Mouse (Mus musculus) forebrain, postnatal 0 days (tissue): Measurements from ENCODE around the gene Tcte1. TPM values are rescaled to one million over a fixed set of nuclear protein-coding genes. Genes with fewer than 3 reads are reported as not detected.

Experiments used
- ATAC-seq: fragments of 200-750 bp; cut with Nextera tagmentation; 2 replicates; pipeline ENCODE4 v1.8.0; 2017; ENCODE audit warnings: mild to moderate bottlenecking, moderate library complexity
- DNase-seq: peaks from one replicate; pipeline ENCODE4 v3.0.0-alpha.2; 2015
- H3K27ac ChIP-seq: fragments of 300-500 bp; sonication (generic); 2 replicates; pipeline ENCODE4 v1.5.1; 2014; ENCODE audit warnings: low read depth, mild to moderate bottlenecking, antibody characterized with exemption, low read length, moderate library complexity, mixed read lengths
- H3K27me3 ChIP-seq: fragments of 300-500 bp; sonication (generic); 2 replicates; pipeline ENCODE4 v1.6.1; 2014; ENCODE audit warnings: mild to moderate bottlenecking, low read length, mixed read lengths; ENCODE audit not compliant: insufficient read depth
- H3K36me3 ChIP-seq: fragments of 300-500 bp; sonication (generic); 2 replicates; pipeline ENCODE4 v1.6.1; 2014; ENCODE audit warnings: mild to moderate bottlenecking, moderate library complexity; ENCODE audit not compliant: insufficient read depth
- H3K4me1 ChIP-seq: fragments of 300-500 bp; sonication (generic); 2 replicates; pipeline ENCODE4 v1.6.1; 2014; ENCODE audit warnings: antibody characterized with exemption; ENCODE audit not compliant: insufficient read depth
- H3K4me2 ChIP-seq: fragments of 300-500 bp; sonication (generic); 2 replicates; pipeline ENCODE4 v1.6.1; 2014; ENCODE audit warnings: low read depth, mild to moderate bottlenecking, moderate library complexity
- H3K4me3 ChIP-seq: fragments of 300-500 bp; sonication (generic); 2 replicates; pipeline ENCODE4 v1.5.1; 2014; ENCODE audit warnings: low read depth, low read length, mixed read lengths
- H3K9ac ChIP-seq: fragments of 300-500 bp; sonication (generic); 2 replicates; pipeline ENCODE4 v1.6.1; 2014; ENCODE audit warnings: mild to moderate bottlenecking
- H3K9me3 ChIP-seq: fragments of 300-500 bp; sonication (generic); 2 replicates; pipeline ENCODE4 v1.6.1; 2016; ENCODE audit warnings: low read length
- CTCF ChIP-seq: sonication (generic); IDR thresholded peaks from 2 replicates; pipeline ENCODE4 v1.5.1; 2016; ENCODE audit warnings: antibody characterized with exemption, control low read depth, low read depth
- whole genome bisulfite sequencing: fragments of 180-500 bp; shearing (Covaris S2); extraction: QIAGEN DNeasy Blood & Tissue Kit; methylation state at CpG from one replicate; pipeline ENCODE4 v1.1.7; 2014; 5-methylcytosine and 5-hydroxymethylcytosine counted together
- polyA plus RNA-seq: library from polyadenylated mRNA; unstranded; fragments of >200 nt; fragmentation: Nextera tagmentation; extraction: Ambion mirVana; gene quantifications from 2 replicates; pipeline ENCODE4 v1.2.1, GENCODE M21; 2015
- total RNA-seq: library from RNA; depleted of rRNA; stranded (reverse); fragments of >200 nt; gene quantifications from 2 replicates; pipeline ENCODE4 v1.2.3, GENCODE M21; 2014

The Tcte1 gene
- total and polyA plus RNA-seq, 2 experiments from 2014 or later, result 1.4 to 5.7 TPM

DNA sequence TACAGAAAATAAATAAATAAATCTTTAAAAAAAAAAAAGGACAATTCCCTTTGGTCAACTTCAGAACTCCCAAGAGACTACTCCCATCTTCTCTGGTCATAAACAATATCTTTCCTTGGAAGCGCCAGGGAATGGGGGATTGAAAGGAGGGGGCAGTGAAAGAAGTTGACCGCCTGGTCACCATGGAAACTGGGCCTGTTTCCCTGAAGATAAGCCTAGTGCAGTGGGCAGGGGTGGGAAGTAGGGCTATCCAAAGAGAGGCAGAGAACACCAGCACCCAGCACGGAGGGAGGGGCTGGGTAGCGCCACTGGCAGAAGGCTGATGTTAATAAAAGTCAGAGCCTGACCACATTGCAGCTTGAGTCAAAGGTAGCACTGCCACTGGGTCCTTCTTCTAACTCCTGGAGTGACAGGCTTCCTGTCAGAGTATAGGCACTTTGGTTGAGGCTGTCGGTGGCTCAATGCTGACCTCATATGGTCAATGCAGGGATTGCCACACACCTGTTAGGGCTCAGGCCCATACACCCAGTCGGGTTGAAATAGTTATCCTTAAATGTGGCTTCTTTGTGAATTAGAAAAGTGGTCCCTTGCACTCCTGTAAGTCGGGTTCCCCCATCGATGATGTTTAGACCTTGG lies 28.7 kb downstream of the Tcte1 start:
- Histone ChIP-seq H3K9ac (no peak overlapping the region), H3K9me3 (no peaks in the 10 kb centered on the region), H3K4me3 (no peak overlapping the region), H3K27ac (no peak overlapping the region), H3K4me1 (peaks cover 14% of the 10 kb centered on the region), H3K27me3 (no peaks in the 10 kb centered on the region), H3K36me3 (0 out of 2 replicates have a peak, but pooled peaks cover 2% of the 10 kb centered on the region), H3K4me2 (no peak overlapping the region)
- 0 out of 2 replicates have a peak, but pooled peaks have one; percentile 18 for ATAC-seq
- peak; percentile 87 for DNase-seq
- peak; percentile 94 for TF ChIP-seq CTCF
- WGBS, result 2% methylated on average over 8 of the region's 8 CpGs

DNA sequence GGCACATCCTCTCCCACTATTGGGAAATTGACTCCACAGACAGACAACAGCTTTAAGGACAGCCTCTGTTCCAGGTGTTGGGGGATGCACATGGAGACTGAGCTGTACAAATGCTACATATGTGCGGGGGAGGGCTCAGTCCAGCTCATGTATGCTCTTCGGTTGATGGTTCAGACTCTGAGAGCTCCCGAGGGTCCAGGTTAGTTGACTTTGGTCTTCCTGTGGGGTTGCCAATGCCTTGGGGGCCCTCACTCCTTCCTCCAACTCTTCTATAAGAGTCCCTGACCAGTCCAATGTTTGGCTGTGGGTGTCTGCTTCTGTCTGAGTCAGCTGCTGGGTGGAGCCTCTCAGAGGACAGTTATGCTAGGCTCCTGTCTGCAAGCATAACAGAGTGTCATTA lies 29.8 kb downstream of the Tcte1 start:
- H3K4me2 ChIP-seq, result no peak overlapping the region
- TF ChIP-seq CTCF, result no peak
- WGBS, result 86% methylated on average over 3 of the region's 3 CpGs
- H3K4me3 ChIP-seq, result no peak overlapping the region
- H3K36me3 ChIP-seq, result no peaks in the 10 kb centered on the region
- no peak for DNase-seq
- peaks cover 9% of the 10 kb centered on the region for H3K4me1 ChIP-seq
- H3K27me3 ChIP-seq, result no peaks in the 10 kb centered on the region
- H3K9me3 ChIP-seq, result no peaks in the 10 kb centered on the region
- no peak overlapping the region for H3K27ac ChIP-seq
- no peak overlapping the region for H3K9ac ChIP-seq
- no peak for ATAC-seq

DNA sequence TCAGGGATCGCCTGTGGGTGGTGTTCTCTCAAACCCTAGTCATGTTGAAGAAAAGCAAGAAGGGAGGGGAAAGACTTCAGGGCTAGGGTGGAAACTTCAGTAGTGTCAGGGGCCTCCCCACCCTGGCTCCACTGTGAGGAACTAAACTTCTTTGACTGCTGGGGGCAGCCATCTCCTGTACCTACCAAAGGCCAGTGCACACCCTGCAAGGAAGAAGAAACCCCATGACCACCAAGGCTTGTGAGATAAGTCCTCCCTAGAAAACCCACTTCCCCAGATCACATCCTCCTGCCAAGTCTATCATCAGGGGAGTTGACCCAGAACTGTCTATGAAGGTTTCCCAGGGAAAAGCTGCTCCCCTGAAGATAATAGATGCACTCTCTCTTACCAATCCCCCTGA lies 31.2 kb downstream of the Tcte1 start:
- ATAC-seq, result no peak
- Histone ChIP-seq H3K4me1 (peaks cover 6% of the 10 kb centered on the region), H3K9ac (no peak overlapping the region), H3K36me3 (no peaks in the 10 kb centered on the region), H3K4me2 (no peak overlapping the region), H3K4me3 (no peak overlapping the region), H3K27ac (no peak overlapping the region), H3K27me3 (no peaks in the 10 kb centered on the region), H3K9me3 (no peaks in the 10 kb centered on the region)
- 65% methylated on average over 1 of the region's 1 CpGs for WGBS
- no peak for TF ChIP-seq CTCF
- DNase-seq, result no peak

DNA sequence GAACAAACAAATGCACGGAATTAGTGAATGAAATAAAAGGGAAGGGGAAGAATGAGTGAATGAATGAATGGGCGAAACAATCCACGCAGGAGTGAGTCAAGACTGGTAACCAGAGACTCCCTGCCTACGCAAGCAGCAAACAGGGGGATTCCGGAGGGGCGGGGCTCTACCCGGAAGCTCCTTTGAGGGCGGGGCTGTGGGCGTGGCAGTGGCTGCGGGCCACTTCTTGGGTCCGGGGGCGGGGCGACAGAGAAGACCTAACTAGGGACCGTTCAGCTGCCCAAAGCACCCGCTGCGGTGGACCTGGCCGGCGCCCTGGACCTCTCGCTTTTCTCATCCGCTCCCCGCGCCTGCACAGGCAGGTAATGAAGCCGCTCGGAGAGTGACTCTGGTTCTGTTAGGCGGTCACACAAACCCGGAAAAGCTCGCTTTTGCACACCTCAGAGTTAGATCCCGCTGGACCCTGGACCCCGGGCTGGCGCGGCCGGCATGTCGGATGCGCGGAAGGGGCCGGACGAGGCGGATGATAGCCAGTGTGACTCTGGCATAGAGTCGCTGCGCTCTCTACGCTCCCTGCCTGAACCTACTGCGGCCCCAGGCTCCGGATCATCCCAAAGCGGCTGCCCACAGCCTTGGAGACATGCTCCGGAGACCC lies 32.3 kb downstream of the Tcte1 start, which contains the start of gene Nfkbie:
TSS of gene Nfkbie (plus strand) at position 252 of the 655 bp plus-strand sequence.
- peak within 1 kb of the TSS; percentile 56 for H3K9ac ChIP-seq
- 0 out of 2 replicates have a peak, but pooled peaks cover 6% of the 10 kb centered on the region for H3K4me1 ChIP-seq
- H3K36me3 ChIP-seq, result no peaks in the 10 kb centered on the region
- no peaks in the 10 kb centered on the region for H3K9me3 ChIP-seq
- H3K27ac ChIP-seq, result no peak within 1 kb of the TSS
- ATAC-seq (peak; percentile 81), DNase-seq (peak; percentile 85)
- peak within 1 kb of the TSS; percentile 53 for H3K4me3 ChIP-seq
- no peaks in the 10 kb centered on the region for H3K27me3 ChIP-seq
- WGBS, result 5% methylated on average over 43 of the region's 45 CpGs
- peak within 1 kb of the TSS; percentile 93 for H3K4me2 ChIP-seq
- no peak for TF ChIP-seq CTCF

DNA sequence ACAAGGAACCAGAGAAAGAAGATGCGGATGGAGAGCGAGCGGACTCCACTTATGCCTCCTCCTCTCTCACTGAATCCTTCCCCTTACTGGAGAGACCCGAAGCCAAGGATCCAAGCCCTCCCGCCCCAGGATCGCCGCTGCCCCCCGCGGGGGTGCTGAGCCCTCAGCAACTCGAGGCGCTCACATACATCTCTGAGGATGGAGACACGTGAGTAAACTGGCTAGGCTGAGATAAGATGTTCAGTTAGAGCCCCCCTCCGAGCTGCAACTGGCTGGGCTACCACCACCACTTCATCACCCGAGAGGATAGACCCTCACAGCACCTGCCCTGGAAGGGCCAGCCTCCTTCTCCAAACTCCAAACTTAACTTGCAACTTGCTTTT lies 32.9 kb downstream of the Tcte1 start:
- H3K4me2 ChIP-seq, result peak overlapping the region; percentile 93
- 0 out of 2 replicates have a peak, but pooled peaks cover 6% of the 10 kb centered on the region for H3K4me1 ChIP-seq
- no peak for TF ChIP-seq CTCF
- 3% methylated on average over 14 of the region's 14 CpGs for WGBS
- DNase-seq, result no peak
- H3K27me3 ChIP-seq, result no peaks in the 10 kb centered on the region
- ATAC-seq, result peak; percentile 4; the same call in 1 of the 2 replicates
- no peak overlapping the region for H3K27ac ChIP-seq
- peak overlapping the region; percentile 53 for H3K4me3 ChIP-seq
- H3K36me3 ChIP-seq, result no peaks in the 10 kb centered on the region
- no peaks in the 10 kb centered on the region for H3K9me3 ChIP-seq
- peak overlapping the region; percentile 56 for H3K9ac ChIP-seq

DNA sequence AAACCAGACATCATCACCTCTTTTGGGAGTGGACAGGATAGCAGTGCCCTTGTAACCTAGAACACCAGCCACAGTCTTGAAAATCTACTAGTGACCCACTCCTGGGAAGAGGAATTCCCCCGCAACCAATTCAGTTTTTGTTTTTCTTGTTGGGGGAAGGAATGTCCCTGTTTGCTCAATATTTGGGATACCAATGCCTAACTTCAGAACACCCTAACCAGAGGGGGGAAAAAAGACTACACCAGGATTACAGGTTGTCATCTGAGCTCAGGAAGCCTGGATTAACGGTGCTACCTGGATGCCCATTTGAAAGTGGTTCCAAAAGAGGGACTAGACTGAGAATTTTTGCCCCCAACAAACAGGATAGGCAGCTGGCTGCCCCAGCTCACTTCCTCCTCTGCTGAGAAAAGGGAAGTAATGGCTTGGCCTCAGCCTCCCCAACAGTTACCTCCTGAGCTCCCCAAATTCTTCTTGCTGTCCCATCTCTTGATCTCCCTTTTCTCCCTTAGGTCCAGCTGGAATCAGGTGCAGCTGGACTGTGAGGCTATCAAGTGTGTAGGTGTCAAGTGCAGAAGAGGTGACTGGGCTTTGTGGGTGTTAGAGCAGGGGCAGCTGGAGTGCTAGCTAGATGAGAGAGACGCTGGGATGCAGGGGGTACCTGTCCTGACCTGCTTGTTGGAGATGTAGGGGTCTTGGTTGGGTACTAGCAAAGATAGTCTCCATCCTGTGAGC lies 33.4 kb downstream of the Tcte1 start:
- 0 out of 2 replicates have a peak, but pooled peaks cover 6% of the 10 kb centered on the region for H3K4me1 ChIP-seq
- H3K4me2 ChIP-seq, result peak overlapping the region; percentile 93
- no peak overlapping the region for H3K4me3 ChIP-seq
- H3K36me3 ChIP-seq, result no peaks in the 10 kb centered on the region
- H3K9ac ChIP-seq, result no peak overlapping the region
- ATAC-seq, result no peak
- H3K9me3 ChIP-seq, result no peaks in the 10 kb centered on the region
- no peak for TF ChIP-seq CTCF
- 79% methylated on average over 3 of the region's 3 CpGs for WGBS
- no peak overlapping the region for H3K27ac ChIP-seq
- H3K27me3 ChIP-seq, result no peaks in the 10 kb centered on the region
- no peak for DNase-seq
